Mouse (Mus musculus): Measurements from ENCODE around the gene Ripor3. TPM values are rescaled to one million over a fixed set of nuclear protein-coding genes. Genes with fewer than 3 reads are reported as not detected.

Gene Ripor3
- polyA plus RNA-seq, 1 experiment = 5.3 TPM

- TF ChIP-seq CTCF (IDR thresholded peaks at IDR 0.05; ENCODE audit: extremely low read depth, insufficient read depth, insufficient read length, insufficient replicate concordance) = no peak
- TF ChIP-seq POLR2A (IDR thresholded peaks at IDR 0.05; ENCODE audit: low read depth, low read length) = no peak
- H3K4me3 ChIP-seq (ENCODE audit: extremely low read depth, insufficient read depth, insufficient read length) = no peak overlapping the region
- peaks cover 76% of the 10 kb centered on the region for H3K4me1 ChIP-seq (ENCODE audit: control insufficient read depth, insufficient read depth, insufficient read length)
- H3K27me3 ChIP-seq (ENCODE audit: control insufficient read depth, insufficient read depth, low read length) = no peaks in the 10 kb centered on the region
- peak in 1 of 2 experiments; percentile 41 for DNase-seq (ENCODE audit: low read depth in 1 of 2, low spot score in 2 of 2)
- H3K27ac ChIP-seq (ENCODE audit: insufficient read depth, low read length) = peak overlapping the region; percentile 97
- no peaks in the 10 kb centered on the region for H3K36me3 ChIP-seq (ENCODE audit: control insufficient read depth, insufficient read depth, low read length)
- WGBS = 27% methylated on average over 6 of the region's 6 CpGs
These were observed 68.7 kb downstream of the Ripor3 start for GRCm38 (mm10) chr2:167941745-167942176.

- peak overlapping the region; percentile 97 for H3K27ac ChIP-seq (ENCODE audit: insufficient read depth, low read length)
- 77% methylated on average over 4 of the region's 4 CpGs for WGBS
- H3K4me3 ChIP-seq (ENCODE audit: extremely low read depth, insufficient read depth, insufficient read length) = no peak overlapping the region
- H3K36me3 ChIP-seq (ENCODE audit: control insufficient read depth, insufficient read depth, low read length) = no peaks in the 10 kb centered on the region
- TF ChIP-seq CTCF (IDR thresholded peaks at IDR 0.05; ENCODE audit: extremely low read depth, insufficient read depth, insufficient read length, insufficient replicate concordance) = no peak
- no peak for TF ChIP-seq POLR2A (IDR thresholded peaks at IDR 0.05; ENCODE audit: low read depth, low read length)
- no peak for DNase-seq (ENCODE audit: low read depth in 1 of 2, low spot score in 2 of 2)
- no peaks in the 10 kb centered on the region for H3K27me3 ChIP-seq (ENCODE audit: control insufficient read depth, insufficient read depth, low read length)
- peaks cover 76% of the 10 kb centered on the region for H3K4me1 ChIP-seq (ENCODE audit: control insufficient read depth, insufficient read depth, insufficient read length)
These were observed 69.1 kb downstream of the Ripor3 start for GRCm38 (mm10) chr2:167941320-167941719.

GRCm38 (mm10) chr2:167940636-167941035, 69.8 kb downstream of the Ripor3 start:
- TF ChIP-seq POLR2A (IDR thresholded peaks at IDR 0.05; ENCODE audit: low read depth, low read length) (no peak), CTCF (IDR thresholded peaks at IDR 0.05; ENCODE audit: extremely low read depth, insufficient read depth, insufficient read length, insufficient replicate concordance) (no peak)
- Histone ChIP-seq H3K4me1 (ENCODE audit: control insufficient read depth, insufficient read depth, insufficient read length) (peaks cover 80% of the 10 kb centered on the region), H3K27ac (ENCODE audit: insufficient read depth, low read length) (peak overlapping the region; percentile 97), H3K4me3 (ENCODE audit: extremely low read depth, insufficient read depth, insufficient read length) (no peak overlapping the region), H3K27me3 (ENCODE audit: control insufficient read depth, insufficient read depth, low read length) (no peaks in the 10 kb centered on the region), H3K36me3 (ENCODE audit: control insufficient read depth, insufficient read depth, low read length) (no peaks in the 10 kb centered on the region)
- WGBS = 62% methylated on average over 11 of the region's 11 CpGs
- no peak for DNase-seq (ENCODE audit: low read depth in 1 of 2, low spot score in 2 of 2)

- TF ChIP-seq CTCF (IDR thresholded peaks at IDR 0.05; ENCODE audit: extremely low read depth, insufficient read depth, insufficient read length, insufficient replicate concordance) (no peak), POLR2A (IDR thresholded peaks at IDR 0.05; ENCODE audit: low read depth, low read length) (no peak)
- Histone ChIP-seq H3K27ac (ENCODE audit: insufficient read depth, low read length) (peak overlapping the region; percentile 59; the same call in 1 of the 2 replicates), H3K4me3 (ENCODE audit: extremely low read depth, insufficient read depth, insufficient read length) (no peak overlapping the region), H3K27me3 (ENCODE audit: control insufficient read depth, insufficient read depth, low read length) (no peaks in the 10 kb centered on the region), H3K36me3 (ENCODE audit: control insufficient read depth, insufficient read depth, low read length) (peaks cover 2% of the 10 kb centered on the region; the same call in 1 of the 2 replicates), H3K4me1 (ENCODE audit: control insufficient read depth, insufficient read depth, insufficient read length) (peaks cover 78% of the 10 kb centered on the region)
- DNase-seq (ENCODE audit: low read depth in 1 of 2, low spot score in 2 of 2) = no peak
- 63% methylated on average over 11 of the region's 11 CpGs for WGBS
These were observed 70.6 kb downstream of the Ripor3 start for GRCm38 (mm10) chr2:167939632-167940399.

GRCm38 (mm10) chr2:167939204-167939603, 71.2 kb downstream of the Ripor3 start:
- H3K36me3 ChIP-seq (ENCODE audit: control insufficient read depth, insufficient read depth, low read length) = peaks cover 2% of the 10 kb centered on the region; the same call in 1 of the 2 replicates
- peaks cover 72% of the 10 kb centered on the region for H3K4me1 ChIP-seq (ENCODE audit: control insufficient read depth, insufficient read depth, insufficient read length)
- H3K4me3 ChIP-seq (ENCODE audit: extremely low read depth, insufficient read depth, insufficient read length) = no peak overlapping the region
- TF ChIP-seq CTCF (IDR thresholded peaks at IDR 0.05; ENCODE audit: extremely low read depth, insufficient read depth, insufficient read length, insufficient replicate concordance) = no peak
- TF ChIP-seq POLR2A (IDR thresholded peaks at IDR 0.05; ENCODE audit: low read depth, low read length) = no peak
- H3K27me3 ChIP-seq (ENCODE audit: control insufficient read depth, insufficient read depth, low read length) = no peaks in the 10 kb centered on the region
- peak overlapping the region; percentile 59 for H3K27ac ChIP-seq (ENCODE audit: insufficient read depth, low read length)
- no peak for DNase-seq (ENCODE audit: low read depth in 1 of 2, low spot score in 2 of 2)
- 58% methylated on average over 4 of the region's 4 CpGs for WGBS

GRCm38 (mm10) chr2:167938786-167939185, 71.6 kb downstream of the Ripor3 start:
- DNase-seq (ENCODE audit: low read depth in 1 of 2, low spot score in 2 of 2) = no peak
- no peak for TF ChIP-seq CTCF (IDR thresholded peaks at IDR 0.05; ENCODE audit: extremely low read depth, insufficient read depth, insufficient read length, insufficient replicate concordance)
- TF ChIP-seq POLR2A (IDR thresholded peaks at IDR 0.05; ENCODE audit: low read depth, low read length) = no peak
- Histone ChIP-seq H3K4me3 (ENCODE audit: extremely low read depth, insufficient read depth, insufficient read length) (no peak overlapping the region), H3K36me3 (ENCODE audit: control insufficient read depth, insufficient read depth, low read length) (peaks cover 2% of the 10 kb centered on the region; the same call in 1 of the 2 replicates), H3K4me1 (ENCODE audit: control insufficient read depth, insufficient read depth, insufficient read length) (peaks cover 73% of the 10 kb centered on the region), H3K27me3 (ENCODE audit: control insufficient read depth, insufficient read depth, low read length) (no peaks in the 10 kb centered on the region), H3K27ac (ENCODE audit: insufficient read depth, low read length) (peak overlapping the region; percentile 59)
- 51% methylated on average over 3 of the region's 3 CpGs for WGBS

GRCm38 (mm10) chr2:167935956-167936355, 74.5 kb downstream of the Ripor3 start:
- Histone ChIP-seq H3K4me3 (ENCODE audit: extremely low read depth, insufficient read depth, insufficient read length) (no peak overlapping the region), H3K36me3 (ENCODE audit: control insufficient read depth, insufficient read depth, low read length) (peaks cover 2% of the 10 kb centered on the region; the same call in 1 of the 2 replicates), H3K4me1 (ENCODE audit: control insufficient read depth, insufficient read depth, insufficient read length) (peaks cover 55% of the 10 kb centered on the region), H3K27me3 (ENCODE audit: control insufficient read depth, insufficient read depth, low read length) (no peaks in the 10 kb centered on the region), H3K27ac (ENCODE audit: insufficient read depth, low read length) (no peak overlapping the region)
- no peak for TF ChIP-seq POLR2A (IDR thresholded peaks at IDR 0.05; ENCODE audit: low read depth, low read length)
- TF ChIP-seq CTCF (IDR thresholded peaks at IDR 0.05; ENCODE audit: extremely low read depth, insufficient read depth, insufficient read length, insufficient replicate concordance) = no peak
- no peak for DNase-seq (ENCODE audit: low read depth in 1 of 2, low spot score in 2 of 2)
- 85% methylated on average over 3 of the region's 3 CpGs for WGBS

All from spleen, adult 2 months (tissue).